In the genomic region with DNA sequence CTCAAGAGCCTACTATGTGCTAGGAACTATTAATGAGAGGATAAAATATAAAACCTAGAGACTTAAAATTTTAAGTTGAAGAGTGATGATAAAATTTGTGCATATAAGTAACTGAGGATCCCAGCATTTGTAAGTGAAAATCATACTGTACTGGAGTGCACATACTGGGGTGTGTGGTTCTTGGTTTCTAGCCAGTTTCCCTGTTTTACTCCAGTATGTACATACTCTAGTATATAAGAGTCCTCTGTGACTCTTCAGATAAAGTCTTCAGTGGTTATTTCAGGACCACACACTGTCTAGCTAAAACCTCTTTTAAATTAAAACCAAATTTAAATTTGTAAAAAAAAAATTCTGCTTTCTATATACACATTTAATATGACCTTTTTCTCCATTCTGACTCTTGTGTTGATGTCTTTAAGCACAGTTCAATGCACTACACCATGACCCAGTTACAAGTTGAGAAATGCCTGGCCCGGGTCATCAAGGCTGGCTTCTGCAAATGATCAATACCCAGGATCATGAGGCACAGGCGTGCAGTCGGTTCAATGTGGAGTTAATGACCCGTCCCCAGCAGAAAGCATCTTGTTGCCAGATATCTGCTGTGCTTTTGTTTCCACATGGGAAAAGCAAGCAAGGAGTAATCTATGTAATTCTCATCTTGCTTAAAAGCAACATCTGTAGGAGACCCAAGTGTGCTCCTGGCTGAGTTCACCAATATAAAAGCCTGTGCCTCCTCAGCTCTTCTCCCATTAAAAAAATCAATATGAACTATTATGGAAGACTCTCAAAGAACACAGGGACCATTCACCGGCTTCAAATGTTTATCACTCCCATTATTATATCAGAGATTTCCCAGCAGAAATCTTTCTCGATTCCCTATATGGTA, we compare ENCODE assay signal across 13 mouse cellular contexts.
DNase-seq lines count a peak whose midpoint lies in the region; ATAC-seq and TF ChIP-seq lines count a peak whose summit lies in the region.
"Had no signal": no experiment of that assay in that cellular context is flagged by ENCODE, and none has a peak within 500 bp of the region (broad histone marks: within the 10 kb centered on the region; RNA-seq: fewer than 3 reads in every experiment).

No protein-coding gene starts in this region.

- peak overlapping the region; percentile 69 for H3K27ac ChIP-seq in heart, adult 2 months
- no peak overlapping the region for H3K27ac ChIP-seq in heart, embryonic 11.5 days (ENCODE audit: low read depth, low read length)
- no peak overlapping the region for H3K27ac ChIP-seq in liver, embryonic 16.5 days (ENCODE audit: low read length)
- no peak overlapping the region for H3K27ac ChIP-seq in liver, embryonic 11.5 days (ENCODE audit: low read depth, low read length)
- H3K27ac ChIP-seq: left cerebral cortex, adult 2 months; liver, embryonic 13.5 days had no signal

- no peak for ATAC-seq in heart, embryonic 11.5 days (replicated peaks; ENCODE audit: insufficient number of reproducible peaks, low FRiP score, low TSS enrichment)
- ATAC-seq in liver, embryonic 16.5 days (ENCODE audit: low read depth), result peak; percentile 76
- ATAC-seq in liver, embryonic 11.5 days (replicated peaks; ENCODE audit: low FRiP score), result no peak

- H3K4me1 ChIP-seq in heart, adult 2 months (ENCODE audit: control insufficient read depth, insufficient read depth, low read length), result peaks cover 5% of the 10 kb centered on the region
- H3K4me1 ChIP-seq in heart, embryonic 11.5 days (ENCODE audit: control insufficient read depth, insufficient read depth, low read length), result no peaks in the 10 kb centered on the region
- no peaks in the 10 kb centered on the region for H3K4me1 ChIP-seq in liver, embryonic 16.5 days (ENCODE audit: control insufficient read depth, low read depth, low read length)
- H3K4me1 ChIP-seq in liver, embryonic 11.5 days (replicated peaks; ENCODE audit: control insufficient read depth, insufficient read depth, low read length), result no peaks in the 10 kb centered on the region
- H3K4me1 ChIP-seq: liver, embryonic 13.5 days had no signal

- no peak for TF ChIP-seq POLR2A in heart, adult 2 months (IDR thresholded peaks at IDR 0.05; ENCODE audit: insufficient read depth, low read depth, low read length)

- no peaks in the 10 kb centered on the region; the same call in 1 of the 2 replicates for H3K36me3 ChIP-seq in heart, adult 2 months (ENCODE audit: control insufficient read depth, insufficient read depth, low read length)
- H3K36me3 ChIP-seq in heart, embryonic 11.5 days (ENCODE audit: control insufficient read depth, insufficient read depth, low read length), result no peaks in the 10 kb centered on the region
- H3K36me3 ChIP-seq in liver, embryonic 16.5 days (ENCODE audit: control insufficient read depth, insufficient read depth), result no peaks in the 10 kb centered on the region
- no peaks in the 10 kb centered on the region for H3K36me3 ChIP-seq in liver, embryonic 11.5 days (ENCODE audit: control insufficient read depth, insufficient read depth, low read length)
- H3K36me3 ChIP-seq: liver, embryonic 13.5 days had no signal

- no peak overlapping the region for H3K4me3 ChIP-seq in heart, adult 2 months
- H3K4me3 ChIP-seq in heart, embryonic 11.5 days (ENCODE audit: low read depth, low read length), result no peak overlapping the region
- H3K4me3 ChIP-seq in liver, embryonic 16.5 days (ENCODE audit: low read depth, low read length), result no peak overlapping the region
- H3K4me3 ChIP-seq in liver, embryonic 11.5 days (ENCODE audit: low read depth, low read length), result no peak overlapping the region
- H3K4me3 ChIP-seq: erythroblast, embryonic 14.5 days; left cerebral cortex, adult 2 months; liver, embryonic 13.5 days had no signal

- H3K79me2 ChIP-seq in heart, adult 2 months (replicated peaks; ENCODE audit: control insufficient read depth, insufficient read depth, low read length), result no peaks in the 10 kb centered on the region

- H3K27me3 ChIP-seq in heart, adult 2 months (ENCODE audit: control insufficient read depth, insufficient read depth, low read length), result no peaks in the 10 kb centered on the region
- H3K27me3 ChIP-seq in heart, embryonic 11.5 days (ENCODE audit: control insufficient read depth, insufficient read depth, low read length), result no peaks in the 10 kb centered on the region
- H3K27me3 ChIP-seq in liver, embryonic 16.5 days (ENCODE audit: control insufficient read depth, insufficient read depth, low read depth, low read length), result no peaks in the 10 kb centered on the region
- no peaks in the 10 kb centered on the region for H3K27me3 ChIP-seq in liver, embryonic 11.5 days (replicated peaks; ENCODE audit: control insufficient read depth, insufficient read depth, low read length)
- H3K27me3 ChIP-seq: liver, embryonic 13.5 days had no signal

- no peak overlapping the region for H3K4me2 ChIP-seq in heart, embryonic 11.5 days
- H3K4me2 ChIP-seq in liver, embryonic 16.5 days (ENCODE audit: low read depth, low read length), result no peak overlapping the region
- no peak overlapping the region for H3K4me2 ChIP-seq in liver, embryonic 11.5 days
- H3K4me2 ChIP-seq: liver, embryonic 13.5 days had no signal

- no peak for TF ChIP-seq CTCF in heart, adult 2 months (IDR thresholded peaks at IDR 0.05)

- TF ChIP-seq EP300 in heart, adult 2 months (IDR thresholded peaks at IDR 0.05; ENCODE audit: insufficient read depth, low read depth, low read length), result no peak

- peak; percentile 3 to 73 for DNase-seq in adrenal gland, adult (ENCODE audit: inconsistent age in 2 of 2, low spot score in 1 of 2)
- DNase-seq in adrenal gland, postnatal 25 days, result no peak
- DNase-seq in heart, adult 2 months, result peak; percentile 16 to 36
- DNase-seq in liver, embryonic 11.5 days (ENCODE audit: low spot score), result no peak
- peak; percentile 42 for DNase-seq in retina, embryonic 14.5 days (ENCODE audit: low spot score)
- DNase-seq in left cerebral cortex, adult 9 months (ENCODE audit: low spot score in 2 of 2), result no peak
- DNase-seq: cerebellum, adult 2 months; kidney, adult 18-20 months; liver, embryonic 13.5 days had no signal

- no peaks in the 10 kb centered on the region for H3K9me3 ChIP-seq in heart, embryonic 11.5 days (replicated peaks; ENCODE audit: control insufficient read depth, low read length)
- no peaks in the 10 kb centered on the region for H3K9me3 ChIP-seq in liver, embryonic 16.5 days (replicated peaks; ENCODE audit: control insufficient read depth, low read length)
- no peaks in the 10 kb centered on the region for H3K9me3 ChIP-seq in liver, embryonic 11.5 days (ENCODE audit: control insufficient read depth, low read length)
- H3K9me3 ChIP-seq: liver, embryonic 13.5 days had no signal

- intact Hi-C loops in heart, adult 2 months (cut with DNase I), result loop anchor here (10.0 kb wide), 1 partner anchor 277 kb away; no protein-coding TSS in a partner anchor

- no peak overlapping the region for H3K9ac ChIP-seq in heart, adult 2 months (ENCODE audit: low read depth, low read length)
- no peak overlapping the region for H3K9ac ChIP-seq in heart, embryonic 11.5 days (ENCODE audit: low read depth, low read length)
- no peak overlapping the region for H3K9ac ChIP-seq in liver, embryonic 16.5 days (ENCODE audit: low read depth, low read length)
- H3K9ac ChIP-seq in liver, embryonic 11.5 days (ENCODE audit: low read depth, low read length), result no peak overlapping the region
- H3K9ac ChIP-seq: liver, embryonic 13.5 days had no signal

- 37% methylated on average over 6 of the region's 6 CpGs for WGBS in heart, adult 2 months
- 79% methylated on average over 6 of the region's 6 CpGs for WGBS in heart, embryonic 11.5 days (ENCODE audit: insufficient replicate concordance)
- WGBS in liver, embryonic 16.5 days (ENCODE audit: insufficient replicate concordance), result 60% methylated on average over 6 of the region's 6 CpGs
- WGBS in liver, embryonic 11.5 days, result 75% methylated on average over 6 of the region's 6 CpGs

Comparison
In these comparisons a context has a peak if more than half of its experiments do, and no peak if none do; other contexts are left out.
1. DNase-seq: peak in adrenal gland, adult (2 of 2), heart, adult 2 months (2 of 2) and retina, embryonic 14.5 days (single experiment); none in adrenal gland, postnatal 25 days (single experiment), liver, embryonic 11.5 days (single experiment) and left cerebral cortex, adult 9 months (0 of 2).